8 mouse cellular contexts compared by ENCODE assay signal in the genomic region with DNA sequence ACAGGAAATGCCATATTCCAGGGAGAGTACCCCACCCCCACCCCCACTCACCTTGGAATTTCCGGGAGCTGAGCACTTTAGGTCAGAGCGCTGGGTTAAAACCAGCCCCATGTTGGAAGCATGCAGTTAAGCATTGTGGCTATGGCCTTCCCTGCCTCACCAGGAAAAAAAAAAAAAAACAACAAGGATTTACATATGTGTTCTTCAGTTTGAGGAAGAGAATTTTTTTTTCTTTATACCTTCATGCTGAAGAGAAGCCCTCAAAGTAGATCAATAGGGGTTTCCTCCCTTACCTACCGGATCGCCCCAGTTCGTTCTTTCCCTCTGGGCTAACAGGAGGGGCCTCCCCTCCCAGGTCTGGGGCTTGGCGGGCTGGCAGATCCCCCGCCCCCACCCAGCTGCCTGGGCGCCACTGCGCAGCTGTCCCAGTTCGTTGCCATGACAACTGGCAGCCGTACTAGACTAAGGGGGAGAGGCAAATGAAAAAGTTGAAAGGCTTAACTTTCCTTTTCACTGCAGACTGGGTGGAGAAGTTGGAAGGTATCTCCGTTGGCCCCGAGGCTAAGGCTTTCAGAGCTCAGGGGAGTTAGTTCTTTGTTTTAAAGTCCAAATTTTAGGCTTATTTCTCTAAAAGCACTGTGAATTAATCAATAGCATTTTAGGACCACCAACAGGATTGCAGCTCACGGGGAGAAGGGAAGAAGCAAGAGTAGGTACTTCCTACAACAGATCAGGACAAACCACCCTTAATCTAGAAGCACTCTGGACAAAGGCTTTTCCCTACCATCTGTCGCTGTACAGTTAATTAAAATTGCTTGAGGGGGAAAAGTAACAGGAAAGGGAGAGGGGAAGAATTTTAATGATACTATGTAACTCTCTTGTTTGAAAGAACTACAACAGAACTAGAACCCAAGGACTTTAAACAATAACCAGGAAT. TPM values are rescaled to one million over a fixed set of nuclear protein-coding genes. Genes with fewer than 3 reads are reported as not detected.
DNase-seq lines count a peak whose midpoint lies in the region; ATAC-seq and TF ChIP-seq lines count a peak whose summit lies in the region.

No protein-coding gene starts in this region.

- CTCF ChIA-PET in Patski (lab: Charles Lee): interaction anchor here (0.7 to 1.9 kb wide), 2 partner anchors 13 to 36 kb away, joined by 3 to 4 read pairs; no protein-coding TSS in a partner anchor

- H3K27me3 ChIP-seq in Patski: no peaks in the 10 kb centered on the region
- no peaks in the 10 kb centered on the region for H3K27me3 ChIP-seq in hindbrain, embryonic 14.5 days (ENCODE audit: control insufficient read depth, insufficient read depth, low read length)

- H3K4me3 ChIP-seq in hindbrain, embryonic 14.5 days (replicated peaks; ENCODE audit: low read length): peak overlapping the region; percentile 36

- H3K36me3 ChIP-seq in hindbrain, embryonic 14.5 days (replicated peaks; ENCODE audit: control insufficient read depth, insufficient read depth): peaks cover 30% of the 10 kb centered on the region

- POLR2A ChIA-PET in Patski (lab: Charles Lee): interaction anchor here (1.0 to 1.6 kb wide), 2 partner anchors 24 to 27 kb away, joined by 5 read pairs; no protein-coding TSS in a partner anchor

- peak overlapping the region; percentile 64 for H3K9ac ChIP-seq in hindbrain, embryonic 14.5 days

- peak overlapping the region; percentile 93 for H3K27ac ChIP-seq in hindbrain, embryonic 14.5 days

- DNase-seq in Patski (ENCODE audit: low read depth, low spot score): peak; percentile 62
- DNase-seq in cerebellum, postnatal 14 days: peak; percentile 72 to 80
- peak; percentile 60 to 78 for DNase-seq in frontal cortex, postnatal 25 days (ENCODE audit: low spot score in 2 of 2)
- peak; percentile 91 for DNase-seq in hindbrain, embryonic 14.5 days (ENCODE audit: low spot score)
- peak; percentile 89 to 90 for DNase-seq in layer of hippocampus, postnatal 36 days
- peak; percentile 86 for DNase-seq in lung, postnatal 25 days (ENCODE audit: low spot score)
- peak; percentile 49 for DNase-seq in retina, adult 2 months (ENCODE audit: low read depth, low spot score)
- DNase-seq in thymus, postnatal 25 days: peak; percentile 91

- H3K4me2 ChIP-seq in hindbrain, embryonic 14.5 days (replicated peaks): peak overlapping the region; percentile 73

- peak; percentile 70 for ATAC-seq in Patski
- ATAC-seq in hindbrain, embryonic 14.5 days (ENCODE audit: low FRiP score): peak; percentile 95

- under 1% methylated on average over 15 of the region's 15 CpGs for WGBS in hindbrain, embryonic 14.5 days

- in situ Hi-C loops in Patski (cut with MboI; ENCODE audit: low pct_unique_long_range_greater_than_20kb): no loop called here

- H3K9me3 ChIP-seq in hindbrain, embryonic 14.5 days (ENCODE audit: control insufficient read depth, low read length): no peaks in the 10 kb centered on the region

- peaks cover 22% of the 10 kb centered on the region for H3K4me1 ChIP-seq in hindbrain, embryonic 14.5 days (replicated peaks; ENCODE audit: control insufficient read depth, insufficient read depth, low read length)

- no peak for TF ChIP-seq CTCF in Patski (IDR thresholded peaks at IDR 0.05)

RNA-seq across cellular contexts. Expression of a gene that starts 24.4 kb away (rescaled TPM):
- 92.4 TPM for polyA plus RNA-seq in Patski (2021)
- polyA plus RNA-seq in hindbrain, embryonic 14.5 days (2014; fragmentation: Nextera tagmentation; extraction: Ambion mirVana): 153 and 171 TPM in 2 replicates
- total RNA-seq in layer of hippocampus, postnatal 36 days (2021): 100 to 1,000 TPM; 188 to 189 TPM

RNA-seq across cellular contexts. Expression of a gene that starts 25.0 kb away (rescaled TPM):
- polyA plus RNA-seq in Patski (2021): 667 TPM
- polyA plus RNA-seq in hindbrain, embryonic 14.5 days (2014; fragmentation: Nextera tagmentation; extraction: Ambion mirVana): 526 and 623 TPM in 2 replicates
- 100 to 1,000 TPM; 257 to 272 TPM for total RNA-seq in layer of hippocampus, postnatal 36 days (2021)

RNA-seq across cellular contexts. Expression of a gene that starts 43.0 kb away (rescaled TPM):
- polyA plus RNA-seq in Patski (2021): not detected
- polyA plus RNA-seq in hindbrain, embryonic 14.5 days (2014; fragmentation: Nextera tagmentation; extraction: Ambion mirVana): 0.90 and 1.1 TPM in 2 replicates
- under 1 TPM in 1 of 2 experiments, not detected in 1; 0.23 TPM for total RNA-seq in layer of hippocampus, postnatal 36 days (2021)

RNA-seq across cellular contexts. Expression of a gene that starts 48.3 kb away (rescaled TPM):
- 17.4 TPM for polyA plus RNA-seq in Patski (2021)
- 37.6 and 40.8 TPM in 2 replicates for polyA plus RNA-seq in hindbrain, embryonic 14.5 days (2014; fragmentation: Nextera tagmentation; extraction: Ambion mirVana)
- total RNA-seq in layer of hippocampus, postnatal 36 days (2021): 10 to 100 TPM; 20.9 to 22.5 TPM

RNA-seq across cellular contexts. Expression of a gene that starts 57.3 kb away (rescaled TPM):
- 163 TPM for polyA plus RNA-seq in Patski (2021)
- 214 and 220 TPM in 2 replicates for polyA plus RNA-seq in hindbrain, embryonic 14.5 days (2014; fragmentation: Nextera tagmentation; extraction: Ambion mirVana)
- 100 to 1,000 TPM in 1 of 2 experiments, 10 to 100 TPM in 1; 93.2 to 103 TPM for total RNA-seq in layer of hippocampus, postnatal 36 days (2021)

Comparison
In these comparisons a context has a peak if more than half of its experiments do, and no peak if none do; other contexts are left out.
1. Peak in every context shown above with its lines: DNase-seq, ATAC-seq, H3K4me3 ChIP-seq and H3K27ac ChIP-seq.